Mouse (Mus musculus) ES-Bruce4 (cell line): ENCODE measurements around the gene Atp6v0d1.

Experiments used
- CTCF ChIP-seq: IDR thresholded peaks from one replicate; pipeline ENCODE4 v1.8.1; 2011; ENCODE audit warnings: low read depth, low read length
- EP300 ChIP-seq: IDR thresholded peaks from 2 replicates; pipeline ENCODE4 v1.6.1; 2011; ENCODE audit warnings: low read depth, low read length; ENCODE audit not compliant: insufficient read depth
- POLR2A ChIP-seq: IDR thresholded peaks from one replicate; pipeline ENCODE4 v1.8.1; 2011; ENCODE audit warnings: low read length; ENCODE audit not compliant: insufficient read depth

DNA sequence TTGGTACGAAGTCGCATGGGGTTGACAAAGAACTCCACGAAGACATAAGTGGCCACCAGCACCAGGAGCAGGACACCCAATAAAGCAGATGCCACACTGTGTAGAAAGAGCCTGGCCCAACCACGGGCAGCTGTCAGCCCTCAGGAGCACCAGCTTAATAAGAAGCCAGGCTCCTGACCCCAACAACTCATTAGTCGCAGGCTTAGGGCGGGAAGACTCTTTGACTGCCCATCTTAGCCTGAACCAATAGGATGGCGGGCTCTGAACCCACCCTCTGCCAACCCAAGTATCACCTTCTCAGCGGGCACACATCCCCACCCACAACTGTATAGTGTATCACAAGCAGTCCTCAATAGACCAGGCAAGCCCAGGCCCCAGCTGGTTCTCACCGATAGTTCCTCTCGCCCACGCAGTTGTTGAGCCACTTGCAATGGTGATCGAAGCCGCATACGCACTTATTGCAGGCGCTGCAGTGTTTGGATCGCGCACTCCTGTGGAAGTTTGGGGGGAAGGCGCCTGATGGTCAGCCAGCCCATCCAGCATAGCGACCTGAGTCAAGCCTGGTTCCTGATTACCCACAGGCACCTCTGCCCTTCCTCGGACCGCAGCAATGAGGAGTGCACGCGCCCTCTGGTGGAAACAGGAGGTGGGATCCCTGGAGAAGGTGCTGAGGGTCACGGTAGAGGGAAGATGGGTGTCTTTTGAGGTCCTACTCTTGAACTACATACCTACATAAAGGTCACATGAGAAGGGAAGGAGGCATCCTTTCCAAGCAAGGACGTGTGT is 89.0 kb downstream of the Atp6v0d1 start:
- TF ChIP-seq CTCF (peak; percentile 97), POLR2A (no peak), EP300 (peak; percentile 53; the same call in 1 of the 2 replicates)
